Mouse (Mus musculus): ENCODE results near the gene Depdc1b. TPM values are rescaled to one million over a fixed set of nuclear protein-coding genes. Genes with fewer than 3 reads are reported as not detected.

Gene Depdc1b
- polyA plus RNA-seq (2015; fragmentation: Nextera tagmentation; extraction: Ambion mirVana) = 13.4 and 15.2 TPM in 2 replicates

GRCm38 (mm10) chr13:108315702-108316486, at the start of gene Depdc1b:
TSS of gene Depdc1b (plus strand) at chr13:108316332.
- Histone ChIP-seq H3K4me2 (peak within 1 kb of the TSS; percentile 94), H3K27me3 (no peaks in the 10 kb centered on the region), H3K36me3 (no peaks in the 10 kb centered on the region), H3K27ac (peak within 1 kb of the TSS; percentile 87), H3K4me3 (peak within 1 kb of the TSS; percentile 92), H3K9me3 (no peaks in the 10 kb centered on the region), H3K4me1 (peaks cover 17% of the 10 kb centered on the region), H3K9ac (peak within 1 kb of the TSS; percentile 68)
- under 1% methylated on average over 48 of the region's 48 CpGs for WGBS
- peak; percentile 96 for ATAC-seq (ENCODE audit: borderline replicate concordance, extremely low read depth, low FRiP score, low TSS enrichment)

- H3K36me3 ChIP-seq = no peaks in the 10 kb centered on the region
- no peak for ATAC-seq (ENCODE audit: borderline replicate concordance, extremely low read depth, low FRiP score, low TSS enrichment)
- 56% methylated on average over 9 of the region's 9 CpGs for WGBS
These were observed 48.1 kb upstream of the Depdc1b start for GRCm38 (mm10) chr13:108267841-108268634.

GRCm38 (mm10) chr13:108271458-108272148, 44.5 kb upstream of the Depdc1b start:
- Histone ChIP-seq H3K27ac (no peak overlapping the region), H3K9ac (no peak overlapping the region), H3K4me2 (no peak overlapping the region), H3K36me3 (no peaks in the 10 kb centered on the region), H3K27me3 (no peaks in the 10 kb centered on the region), H3K4me1 (peaks cover 24% of the 10 kb centered on the region), H3K4me3 (no peak overlapping the region), H3K9me3 (no peaks in the 10 kb centered on the region)
- WGBS = 45% methylated on average over 7 of the region's 7 CpGs
- no peak for ATAC-seq (ENCODE audit: borderline replicate concordance, extremely low read depth, low FRiP score, low TSS enrichment)

More at GRCm38 (mm10) chr13:108267841-108268634, 48.1 kb upstream of the Depdc1b start:
- Histone ChIP-seq H3K9ac (no peak overlapping the region), H3K4me3 (no peak overlapping the region), H3K27me3 (no peaks in the 10 kb centered on the region), H3K4me1 (peaks cover 21% of the 10 kb centered on the region), H3K9me3 (no peaks in the 10 kb centered on the region), H3K27ac (no peak overlapping the region), H3K4me2 (no peak overlapping the region)

- no peaks in the 10 kb centered on the region for H3K27me3 ChIP-seq
- H3K27ac ChIP-seq = no peak overlapping the region
- H3K4me2 ChIP-seq = no peak overlapping the region
- peaks cover 24% of the 10 kb centered on the region for H3K4me1 ChIP-seq
- no peak overlapping the region for H3K4me3 ChIP-seq
- no peak for ATAC-seq (ENCODE audit: borderline replicate concordance, extremely low read depth, low FRiP score, low TSS enrichment)
- H3K36me3 ChIP-seq = no peaks in the 10 kb centered on the region
- no peak overlapping the region for H3K9ac ChIP-seq
- H3K9me3 ChIP-seq = no peaks in the 10 kb centered on the region
- 45% methylated on average over 8 of the region's 8 CpGs for WGBS
These were observed 43.8 kb upstream of the Depdc1b start for GRCm38 (mm10) chr13:108272332-108272731.

- Histone ChIP-seq H3K27me3 (no peaks in the 10 kb centered on the region), H3K27ac (no peak overlapping the region), H3K4me1 (peaks cover 25% of the 10 kb centered on the region), H3K9me3 (no peaks in the 10 kb centered on the region), H3K4me2 (peak overlapping the region; percentile 30), H3K4me3 (no peak overlapping the region), H3K9ac (no peak overlapping the region), H3K36me3 (no peaks in the 10 kb centered on the region)
- WGBS = 46% methylated on average over 15 of the region's 15 CpGs
- no peak for ATAC-seq (ENCODE audit: borderline replicate concordance, extremely low read depth, low FRiP score, low TSS enrichment)
These were observed 43.1 kb upstream of the Depdc1b start for GRCm38 (mm10) chr13:108273034-108273433.

- no peaks in the 10 kb centered on the region for H3K9me3 ChIP-seq
- no peak overlapping the region for H3K4me3 ChIP-seq
- H3K27ac ChIP-seq = no peak overlapping the region
- peaks cover 27% of the 10 kb centered on the region for H3K4me1 ChIP-seq
- peak overlapping the region; percentile 30 for H3K4me2 ChIP-seq
- H3K36me3 ChIP-seq = no peaks in the 10 kb centered on the region
- no peak overlapping the region for H3K9ac ChIP-seq
- no peaks in the 10 kb centered on the region for H3K27me3 ChIP-seq
- ATAC-seq (ENCODE audit: borderline replicate concordance, extremely low read depth, low FRiP score, low TSS enrichment) = peak; percentile 46
- WGBS = 35% methylated on average over 5 of the region's 5 CpGs
These were observed 42.7 kb upstream of the Depdc1b start for GRCm38 (mm10) chr13:108273456-108273855.

- H3K36me3 ChIP-seq = 0 out of 2 replicates have a peak, but pooled peaks cover 2% of the 10 kb centered on the region
- H3K9me3 ChIP-seq = no peaks in the 10 kb centered on the region
- H3K27ac ChIP-seq = no peak overlapping the region
- no peaks in the 10 kb centered on the region for H3K27me3 ChIP-seq
- no peak overlapping the region for H3K4me3 ChIP-seq
- H3K4me2 ChIP-seq = no peak overlapping the region
- WGBS = 48% methylated on average over 1 of the region's 1 CpGs
- ATAC-seq (ENCODE audit: borderline replicate concordance, extremely low read depth, low FRiP score, low TSS enrichment) = no peak
- H3K4me1 ChIP-seq = peaks cover 17% of the 10 kb centered on the region
- no peak overlapping the region for H3K9ac ChIP-seq
These were observed 39.6 kb upstream of the Depdc1b start for GRCm38 (mm10) chr13:108276561-108276960.

- no peak overlapping the region for H3K27ac ChIP-seq
- no peak overlapping the region for H3K9ac ChIP-seq
- 90% methylated on average over 7 of the region's 7 CpGs for WGBS
- no peak overlapping the region for H3K4me2 ChIP-seq
- H3K4me3 ChIP-seq = no peak overlapping the region
- H3K4me1 ChIP-seq = peaks cover 14% of the 10 kb centered on the region
- no peak for ATAC-seq (ENCODE audit: borderline replicate concordance, extremely low read depth, low FRiP score, low TSS enrichment)
- no peaks in the 10 kb centered on the region for H3K9me3 ChIP-seq
- peaks cover 2% of the 10 kb centered on the region; the same call in 1 of the 2 replicates for H3K36me3 ChIP-seq
- no peaks in the 10 kb centered on the region for H3K27me3 ChIP-seq
These were observed 38.8 kb upstream of the Depdc1b start for GRCm38 (mm10) chr13:108277320-108277719.

- Histone ChIP-seq H3K36me3 (peaks cover 6% of the 10 kb centered on the region; the same call in 1 of the 2 replicates), H3K4me1 (0 out of 2 replicates have a peak, but pooled peaks cover 3% of the 10 kb centered on the region), H3K27ac (no peak overlapping the region), H3K4me2 (no peak overlapping the region), H3K4me3 (no peak overlapping the region), H3K27me3 (no peaks in the 10 kb centered on the region), H3K9ac (no peak overlapping the region), H3K9me3 (no peaks in the 10 kb centered on the region)
- 36% methylated on average over 6 of the region's 6 CpGs for WGBS
- peak; percentile 52; the same call in 1 of the 2 replicates for ATAC-seq (ENCODE audit: borderline replicate concordance, extremely low read depth, low FRiP score, low TSS enrichment)
These were observed 37.5 kb upstream of the Depdc1b start for GRCm38 (mm10) chr13:108278592-108278991.

- Histone ChIP-seq H3K4me1 (no peaks in the 10 kb centered on the region), H3K9me3 (no peaks in the 10 kb centered on the region), H3K27me3 (no peaks in the 10 kb centered on the region), H3K9ac (no peak overlapping the region), H3K4me3 (no peak overlapping the region), H3K36me3 (peaks cover 6% of the 10 kb centered on the region; the same call in 1 of the 2 replicates), H3K4me2 (no peak overlapping the region), H3K27ac (no peak overlapping the region)
- WGBS = 89% methylated on average over 2 of the region's 2 CpGs
- no peak for ATAC-seq (ENCODE audit: borderline replicate concordance, extremely low read depth, low FRiP score, low TSS enrichment)
These were observed 31.8 kb upstream of the Depdc1b start for GRCm38 (mm10) chr13:108284312-108284711.

GRCm38 (mm10) chr13:108287953-108288352, 28.2 kb upstream of the Depdc1b start:
- Histone ChIP-seq H3K27me3 (no peaks in the 10 kb centered on the region), H3K36me3 (no peaks in the 10 kb centered on the region), H3K27ac (no peak overlapping the region), H3K9ac (no peak overlapping the region), H3K9me3 (no peaks in the 10 kb centered on the region), H3K4me2 (no peak overlapping the region), H3K4me1 (no peaks in the 10 kb centered on the region), H3K4me3 (no peak overlapping the region)
- ATAC-seq (ENCODE audit: borderline replicate concordance, extremely low read depth, low FRiP score, low TSS enrichment) = no peak
- 37% methylated on average over 3 of the region's 3 CpGs for WGBS
